Mouse (Mus musculus): ENCODE measurements around the gene Cog8. TPM values are rescaled to one million over a fixed set of nuclear protein-coding genes. Genes with fewer than 3 reads are reported as not detected.
"Not testable (repeated sequence)": the region's sequence is repeated elsewhere in the genome, so short reads cannot be mapped to it uniquely, and the experiment has no call there.

The Cog8 gene
- polyA plus RNA-seq, 1 experiment from 2014 or later: 32.8 TPM

- H3K36me3 ChIP-seq (ENCODE audit: control insufficient read depth, insufficient read depth, low read length): peaks cover 30% of the 10 kb centered on the region; the same call in 1 of the 2 replicates
- WGBS: 35% methylated on average over 5 of the region's 5 CpGs
- no peaks in the 10 kb centered on the region for H3K9me3 ChIP-seq (ENCODE audit: control insufficient read depth, low read length)
- peak; percentile 79 for ATAC-seq (ENCODE audit: low read depth)
- H3K4me2 ChIP-seq (ENCODE audit: low read depth, low read length): no peak overlapping the region
- no peak overlapping the region for H3K4me3 ChIP-seq (ENCODE audit: low read depth, low read length)
- H3K27me3 ChIP-seq (replicated peaks; ENCODE audit: control insufficient read depth, insufficient read depth, low read length): no peaks in the 10 kb centered on the region
- peak; percentile 91 for DNase-seq (ENCODE audit: low spot score)
- H3K27ac ChIP-seq (replicated peaks; ENCODE audit: low read depth, low read length): no peak overlapping the region
- 0 out of 2 replicates have a peak, but pooled peaks cover 7% of the 10 kb centered on the region for H3K4me1 ChIP-seq (ENCODE audit: control insufficient read depth, insufficient read depth, low read length)
- H3K9ac ChIP-seq (ENCODE audit: low read depth, low read length): no peak overlapping the region
Observed at GRCm38 (mm10) chr8:107002532-107002931, 54.0 kb downstream of the Cog8 start.

- peak; percentile 84 for DNase-seq (ENCODE audit: low spot score)
- 50% methylated on average over 1 of the region's 1 CpGs for WGBS
- 0 out of 2 replicates have a peak, but pooled peaks cover 7% of the 10 kb centered on the region for H3K4me1 ChIP-seq (ENCODE audit: control insufficient read depth, insufficient read depth, low read length)
- peak; percentile 69; the same call in 1 of the 2 replicates for ATAC-seq (ENCODE audit: low read depth)
- peaks cover 22% of the 10 kb centered on the region; the same call in 1 of the 2 replicates for H3K36me3 ChIP-seq (ENCODE audit: control insufficient read depth, insufficient read depth, low read length)
- 0 out of 2 replicates have a peak overlapping the region, but pooled peaks have one; percentile 48 for H3K27ac ChIP-seq (replicated peaks; ENCODE audit: low read depth, low read length)
- no peak overlapping the region for H3K4me2 ChIP-seq (ENCODE audit: low read depth, low read length)
- H3K9ac ChIP-seq (ENCODE audit: low read depth, low read length): no peak overlapping the region
- no peaks in the 10 kb centered on the region for H3K27me3 ChIP-seq (replicated peaks; ENCODE audit: control insufficient read depth, insufficient read depth, low read length)
- H3K9me3 ChIP-seq (ENCODE audit: control insufficient read depth, low read length): no peaks in the 10 kb centered on the region
- no peak overlapping the region for H3K4me3 ChIP-seq (ENCODE audit: low read depth, low read length)
Observed at GRCm38 (mm10) chr8:106999068-106999467, 57.4 kb downstream of the Cog8 start.

- 64% methylated on average over 4 of the region's 4 CpGs for WGBS
- H3K36me3 ChIP-seq (ENCODE audit: control insufficient read depth, insufficient read depth, low read length): peaks cover 31% of the 10 kb centered on the region; the same call in 1 of the 2 replicates
Observed at GRCm38 (mm10) chr8:106997416-106997815, 59.1 kb downstream of the Cog8 start.

GRCm38 (mm10) chr8:106996339-106996738, 60.1 kb downstream of the Cog8 start:
- peaks cover 37% of the 10 kb centered on the region for H3K36me3 ChIP-seq (ENCODE audit: control insufficient read depth, insufficient read depth, low read length)
- WGBS: 82% methylated on average over 4 of the region's 4 CpGs
- not testable (repeated sequence) for DNase-seq (ENCODE audit: low spot score); H3K9ac ChIP-seq (ENCODE audit: low read depth, low read length); H3K4me1 ChIP-seq (ENCODE audit: control insufficient read depth, insufficient read depth, low read length); H3K27ac ChIP-seq (replicated peaks; ENCODE audit: low read depth, low read length); H3K4me2 ChIP-seq (ENCODE audit: low read depth, low read length); H3K4me3 ChIP-seq (ENCODE audit: low read depth, low read length); ATAC-seq (ENCODE audit: low read depth); H3K27me3 ChIP-seq (replicated peaks; ENCODE audit: control insufficient read depth, insufficient read depth, low read length); H3K9me3 ChIP-seq (ENCODE audit: control insufficient read depth, low read length)

More at GRCm38 (mm10) chr8:106997416-106997815, 59.1 kb downstream of the Cog8 start:
- Histone ChIP-seq H3K9me3 (ENCODE audit: control insufficient read depth, low read length) (no peaks in the 10 kb centered on the region), H3K27ac (replicated peaks; ENCODE audit: low read depth, low read length) (no peak overlapping the region), H3K9ac (ENCODE audit: low read depth, low read length) (no peak overlapping the region), H3K4me1 (ENCODE audit: control insufficient read depth, insufficient read depth, low read length) (0 out of 2 replicates have a peak, but pooled peaks cover 7% of the 10 kb centered on the region), H3K4me3 (ENCODE audit: low read depth, low read length) (no peak overlapping the region), H3K27me3 (replicated peaks; ENCODE audit: control insufficient read depth, insufficient read depth, low read length) (no peaks in the 10 kb centered on the region), H3K4me2 (ENCODE audit: low read depth, low read length) (no peak overlapping the region)
- DNase-seq (ENCODE audit: low spot score) (peak; percentile 52), ATAC-seq (ENCODE audit: low read depth) (no peak)

Small RNA genes lying within 50 kb of the gene (microRNA-seq; reads per million reads assigned to microRNA genes)
- gene Mir7075 (ENCODE audit: borderline number of aligned reads): 1.7 reads per million, percentile 2 among the genes with 10 or more reads in this experiment

Other genes starting within 250 kb of the Cog8 start
- gene Has3, start 186.4 kb downstream of the Cog8 start, polyA plus RNA-seq (2014; fragmentation: Nextera tagmentation; extraction: Ambion mirVana): 0.70 and 0.77 TPM in 2 replicates
- gene Utp4, start 163.1 kb downstream of the Cog8 start, polyA plus RNA-seq (2014; fragmentation: Nextera tagmentation; extraction: Ambion mirVana): 60.4 and 65.0 TPM in 2 replicates
- 16.3 and 18.5 TPM in 2 replicates for gene Sntb2, start 120.9 kb downstream of the Cog8 start, polyA plus RNA-seq (2014; fragmentation: Nextera tagmentation; extraction: Ambion mirVana)
- gene Vps4a, start 25.5 kb downstream of the Cog8 start, polyA plus RNA-seq (2014; fragmentation: Nextera tagmentation; extraction: Ambion mirVana): 71.3 and 78.2 TPM in 2 replicates
- gene Pdf, start 8.1 kb downstream of the Cog8 start, polyA plus RNA-seq (2014; fragmentation: Nextera tagmentation; extraction: Ambion mirVana): 30.5 and 31.7 TPM in 2 replicates
- gene Nip7, start 188 bp upstream of the Cog8 start, polyA plus RNA-seq (2014; fragmentation: Nextera tagmentation; extraction: Ambion mirVana): 97.3 and 98.4 TPM in 2 replicates
- gene Tmed6, start 9.0 kb upstream of the Cog8 start, polyA plus RNA-seq (2014; fragmentation: Nextera tagmentation; extraction: Ambion mirVana): not detected in 2 replicates
- gene Terf2, start 39.9 kb upstream of the Cog8 start, polyA plus RNA-seq (2014; fragmentation: Nextera tagmentation; extraction: Ambion mirVana): 14.8 and 15.1 TPM in 2 replicates
- 78.5 and 86.5 TPM in 2 replicates for gene Cyb5b, start 94.0 kb upstream of the Cog8 start, polyA plus RNA-seq (2014; fragmentation: Nextera tagmentation; extraction: Ambion mirVana)
- gene Nfat5, start 236.8 kb upstream of the Cog8 start, polyA plus RNA-seq (2014; fragmentation: Nextera tagmentation; extraction: Ambion mirVana): 13.7 and 13.8 TPM in 2 replicates

All from embryonic facial prominence, embryonic 14.5 days (tissue).